Mouse (Mus musculus) right cerebral cortex, postnatal 25 days (tissue): ENCODE measurements around the gene Cdca3.

Experiments
- DNase-seq: peaks from one replicate; pipeline ENCODE4 v3.0.0; 2022

Gene Cdca3

GRCm38 (mm10) chr6:124836411-124836810, 7.1 kb downstream of the Cdca3 start:
- DNase-seq = no peak

DNA sequence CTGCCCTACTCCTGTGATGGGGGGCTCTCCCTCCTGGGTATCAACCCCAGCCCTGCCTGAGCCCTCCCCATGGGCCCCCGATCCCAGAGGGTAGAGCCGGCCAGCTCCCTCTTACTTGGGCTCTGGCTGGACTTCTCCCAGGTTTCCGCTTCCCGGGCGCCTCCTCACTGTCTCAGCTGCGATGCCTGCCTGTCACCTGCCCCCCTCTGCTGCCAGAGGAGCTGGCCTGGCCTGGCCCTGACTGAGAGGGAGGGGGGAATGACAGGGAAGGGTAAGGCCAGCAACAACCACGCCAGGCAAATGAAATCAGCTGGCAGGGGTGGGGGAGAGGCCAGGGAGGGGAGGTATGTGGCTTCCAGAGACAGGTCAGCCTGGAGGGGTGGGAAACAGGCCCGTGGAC, 10.5 kb downstream of the Cdca3 start:
- no peak for DNase-seq

DNA sequence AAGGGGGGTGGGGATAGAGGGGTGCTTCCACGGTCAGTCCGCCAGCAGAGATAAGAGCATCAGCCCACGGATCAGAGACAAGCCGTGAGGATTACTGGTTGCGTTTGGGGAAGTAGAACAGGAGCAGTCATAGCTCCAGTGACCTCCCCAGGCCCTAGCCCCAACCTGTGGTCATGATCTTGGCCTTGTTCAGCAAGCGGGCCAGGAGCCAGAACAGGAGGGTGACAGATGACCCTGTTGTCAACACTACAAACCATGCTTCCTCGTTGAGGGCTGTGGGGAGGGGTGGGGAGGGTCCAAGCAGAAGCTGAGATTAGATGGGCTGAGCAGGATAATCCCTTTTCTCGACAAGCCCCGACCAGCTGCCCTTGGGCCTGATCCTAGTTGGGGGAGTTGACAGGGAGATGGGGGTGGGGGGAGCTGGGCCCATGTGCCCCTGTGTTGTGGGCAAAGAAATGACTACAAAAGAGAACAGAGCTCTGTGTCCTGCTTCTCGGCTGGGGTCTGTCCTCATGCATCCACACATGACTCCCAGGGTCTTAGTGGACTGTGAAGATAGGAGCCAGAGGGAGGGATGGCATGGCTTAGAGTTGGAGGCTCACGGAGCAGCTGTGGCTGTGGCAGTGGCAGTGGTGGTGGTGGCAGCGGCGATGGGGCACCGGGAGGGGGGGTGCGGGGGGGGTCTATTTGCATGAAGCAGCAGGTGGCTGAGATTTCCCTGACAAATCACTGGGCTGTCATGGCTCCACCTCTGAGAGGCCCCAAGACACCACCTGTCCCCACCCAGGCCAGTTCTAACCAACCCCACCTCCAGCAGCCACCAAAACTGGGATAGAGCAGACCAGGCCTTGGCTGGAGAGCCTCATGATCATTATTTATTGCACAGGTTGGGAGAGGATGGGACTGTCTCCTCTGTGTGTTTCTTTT, 11.2 kb downstream of the Cdca3 start, which contains the start of gene Gnb3:
Gene Gnb3 (minus strand): TSS at position 35 of the 927 bp plus-strand sequence.
- no peak for DNase-seq

- DNase-seq = peak; percentile 84
Observed at GRCm38 (mm10) chr6:124847305-124847704, 18.0 kb downstream of the Cdca3 start.

DNA sequence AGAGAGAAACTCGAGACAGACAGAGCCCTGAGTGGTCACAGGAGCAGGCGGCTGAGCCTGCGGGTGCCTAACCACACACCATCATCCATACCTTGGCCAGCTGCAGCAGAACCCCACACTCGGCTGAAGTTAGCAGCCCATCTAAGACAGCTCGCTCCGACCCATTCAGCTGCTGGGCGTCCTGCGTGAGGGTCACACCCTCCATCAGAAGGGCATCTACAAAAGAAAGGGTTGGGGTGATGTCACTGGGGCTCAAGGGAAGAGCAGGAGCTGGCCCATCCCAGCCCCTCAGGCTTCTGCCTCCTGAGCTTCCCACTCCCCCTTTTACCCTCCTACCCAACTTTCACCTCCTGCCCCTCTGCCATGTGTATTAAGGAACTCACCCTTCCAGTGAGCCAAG, 21.2 kb downstream of the Cdca3 start:
- no peak for DNase-seq

DNA sequence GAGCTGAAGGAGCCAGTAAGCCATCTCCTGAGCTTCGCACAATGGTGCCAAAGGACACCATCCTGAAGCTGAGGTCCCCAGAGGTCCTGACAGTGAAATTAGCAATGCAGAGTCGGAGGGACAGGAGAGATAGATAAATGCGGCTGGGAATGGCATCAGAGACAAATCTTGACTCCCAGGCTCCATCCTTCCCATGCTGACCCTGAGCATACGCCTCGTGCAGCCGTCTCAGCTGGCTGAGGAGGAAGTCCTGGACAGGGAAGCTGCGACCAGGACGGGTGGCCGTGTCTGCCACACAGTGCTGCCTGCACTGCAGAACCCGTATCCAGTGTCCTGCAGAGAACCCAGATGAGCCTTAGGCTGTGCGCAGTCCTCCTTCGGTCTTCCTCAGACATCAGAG, 25.3 kb downstream of the Cdca3 start:
- DNase-seq = no peak

GRCm38 (mm10) chr6:124856321-124856720, 27.0 kb downstream of the Cdca3 start:
- DNase-seq = peak; percentile 49

DNA sequence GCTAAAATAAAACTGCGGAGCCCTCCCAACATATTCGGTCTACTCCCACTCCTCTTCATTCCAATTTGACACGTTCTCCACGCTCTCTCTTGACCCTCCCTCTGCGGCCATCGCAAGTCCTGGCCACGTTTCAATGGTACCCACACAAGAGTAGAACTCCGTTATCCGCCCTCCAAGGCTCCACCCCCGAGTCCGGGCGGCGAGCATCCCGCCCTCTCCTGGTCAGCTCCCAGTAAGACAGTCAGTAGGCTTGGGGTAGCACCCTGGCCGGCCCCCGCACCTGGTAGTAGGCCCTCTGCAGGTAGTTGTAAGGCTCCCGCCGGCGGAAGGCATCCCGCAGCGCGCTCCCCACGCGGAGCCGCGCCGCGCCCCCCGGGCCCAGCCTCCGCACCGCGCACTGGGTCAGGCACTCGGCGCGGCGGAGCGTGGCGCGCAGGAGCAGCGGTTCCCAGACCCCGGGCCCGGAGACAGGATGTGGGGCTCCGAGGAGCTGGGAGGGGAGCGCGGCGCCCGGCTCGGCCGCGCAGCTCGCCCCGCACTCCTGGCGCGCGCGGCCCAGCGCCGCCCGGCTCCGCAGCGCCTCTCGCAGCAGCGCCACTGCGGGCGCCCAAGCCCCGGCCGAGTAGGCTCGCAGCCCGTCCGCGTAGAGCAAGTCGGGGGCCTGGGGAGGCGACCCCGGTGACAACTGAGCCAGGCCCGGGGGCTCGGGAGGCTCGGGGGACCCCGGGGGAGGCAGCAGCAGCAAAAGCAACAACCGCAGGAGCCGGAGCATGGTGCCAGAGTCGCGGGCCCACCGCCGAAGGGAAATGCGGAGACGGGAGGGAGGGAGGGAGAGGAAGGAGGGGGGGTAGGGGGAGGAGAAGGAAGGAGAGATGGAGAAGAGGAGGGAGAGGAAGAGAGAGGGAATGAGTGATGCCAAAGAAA, 27.8 kb downstream of the Cdca3 start, which contains the start of gene P3h3:
Gene P3h3 (minus strand): TSS at position 837 of the 924 bp plus-strand sequence.
- peak; percentile 88 for DNase-seq

DNA sequence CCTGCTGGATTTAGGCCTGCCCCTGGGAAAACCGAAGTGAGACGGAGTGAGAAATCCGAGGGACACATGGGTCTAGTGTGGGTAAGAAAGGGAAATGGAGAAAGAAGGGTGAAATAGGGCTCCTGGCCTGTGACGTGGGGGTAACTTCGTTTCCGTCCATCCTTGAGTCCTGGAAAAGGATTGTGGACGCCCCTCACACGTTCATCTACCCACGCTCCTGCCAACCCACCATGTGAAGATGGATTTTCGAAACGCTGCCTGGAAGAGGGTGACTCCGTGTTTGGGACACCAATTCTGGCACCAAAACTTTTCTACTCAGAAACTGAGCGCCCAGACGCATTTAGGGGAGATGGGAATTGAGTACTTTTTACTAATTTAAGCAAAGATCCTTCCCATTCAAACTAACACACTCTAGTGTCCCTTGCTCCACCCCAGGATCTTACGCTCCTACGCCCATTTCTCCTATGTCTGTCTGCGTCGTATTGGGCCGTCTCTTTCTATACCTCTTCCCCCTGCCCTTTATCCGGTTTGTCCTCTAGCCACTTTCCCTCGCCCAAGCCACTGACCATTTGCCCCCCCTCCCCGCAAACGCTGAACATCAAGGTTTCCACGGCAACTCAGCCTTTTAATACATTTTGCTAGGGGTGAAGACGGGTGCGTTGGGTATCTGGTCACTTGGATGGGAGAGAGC, 28.6 kb downstream of the Cdca3 start:
- DNase-seq = peak; percentile 37

GRCm38 (mm10) chr6:124858561-124859318, 29.4 kb downstream of the Cdca3 start:
- DNase-seq = no peak

GRCm38 (mm10) chr6:124859725-124860124, 30.4 kb downstream of the Cdca3 start:
- peak; percentile 83 for DNase-seq

DNA sequence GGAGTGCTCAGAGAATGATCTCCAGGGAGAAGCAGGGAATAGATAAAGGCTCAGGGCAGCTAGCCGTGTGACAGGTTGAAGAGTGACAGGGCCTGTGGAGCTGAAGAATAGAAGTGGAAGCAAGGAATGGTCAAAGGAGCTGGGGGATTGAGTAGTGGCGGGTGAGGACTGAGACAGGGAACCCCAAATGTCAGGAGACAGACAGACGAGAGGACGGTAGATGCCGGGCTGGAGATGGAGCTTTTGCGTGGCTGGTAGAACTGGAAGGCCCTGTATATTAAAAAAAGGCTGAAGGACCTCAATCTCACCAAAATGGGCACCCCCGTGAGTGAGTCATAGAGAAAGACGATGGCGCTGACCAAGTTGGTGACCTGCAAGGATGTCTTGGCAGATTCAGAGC, 31.2 kb downstream of the Cdca3 start:
- DNase-seq = peak; percentile 27

DNA sequence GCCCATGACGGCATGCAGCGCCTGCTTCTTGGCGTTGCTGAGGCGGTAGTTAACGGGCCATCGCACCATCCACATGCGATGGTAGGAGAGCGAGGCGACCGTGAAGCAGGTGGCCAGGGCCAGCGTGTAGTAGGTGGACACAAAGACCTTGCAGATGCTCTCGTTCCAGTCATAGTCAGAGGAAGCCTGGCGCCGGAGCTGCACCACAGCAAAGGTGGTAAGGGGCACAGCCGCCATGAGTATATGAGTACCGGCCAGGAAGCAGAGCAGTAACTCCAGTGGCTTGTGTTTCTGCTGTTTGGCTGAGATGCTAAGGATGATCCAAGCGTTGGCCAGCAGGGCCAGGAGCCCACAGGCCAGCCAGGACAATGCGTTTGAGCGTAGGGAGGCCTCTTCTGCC, 31.9 kb downstream of the Cdca3 start:
- no peak for DNase-seq

DNA sequence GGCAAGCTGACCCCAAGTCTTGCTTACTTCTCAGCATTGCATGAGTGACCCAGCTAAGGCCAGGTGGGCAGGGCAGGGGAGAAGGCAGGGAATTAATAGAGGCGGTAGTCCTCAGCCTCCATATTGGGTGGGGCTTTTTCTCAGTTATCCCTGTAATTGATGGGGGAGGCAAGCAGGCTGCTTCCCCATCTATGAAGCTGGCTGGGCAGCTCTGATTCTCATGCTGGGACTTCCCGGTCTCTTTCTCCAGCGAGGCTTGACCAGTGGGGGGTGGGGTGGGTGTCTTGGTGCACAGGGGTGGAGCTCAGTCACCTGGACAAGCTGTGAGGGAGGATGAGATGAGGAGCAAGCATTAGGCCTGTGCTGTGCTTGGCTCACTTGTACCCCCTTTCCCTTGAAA, 32.5 kb downstream of the Cdca3 start:
- no peak for DNase-seq

DNA sequence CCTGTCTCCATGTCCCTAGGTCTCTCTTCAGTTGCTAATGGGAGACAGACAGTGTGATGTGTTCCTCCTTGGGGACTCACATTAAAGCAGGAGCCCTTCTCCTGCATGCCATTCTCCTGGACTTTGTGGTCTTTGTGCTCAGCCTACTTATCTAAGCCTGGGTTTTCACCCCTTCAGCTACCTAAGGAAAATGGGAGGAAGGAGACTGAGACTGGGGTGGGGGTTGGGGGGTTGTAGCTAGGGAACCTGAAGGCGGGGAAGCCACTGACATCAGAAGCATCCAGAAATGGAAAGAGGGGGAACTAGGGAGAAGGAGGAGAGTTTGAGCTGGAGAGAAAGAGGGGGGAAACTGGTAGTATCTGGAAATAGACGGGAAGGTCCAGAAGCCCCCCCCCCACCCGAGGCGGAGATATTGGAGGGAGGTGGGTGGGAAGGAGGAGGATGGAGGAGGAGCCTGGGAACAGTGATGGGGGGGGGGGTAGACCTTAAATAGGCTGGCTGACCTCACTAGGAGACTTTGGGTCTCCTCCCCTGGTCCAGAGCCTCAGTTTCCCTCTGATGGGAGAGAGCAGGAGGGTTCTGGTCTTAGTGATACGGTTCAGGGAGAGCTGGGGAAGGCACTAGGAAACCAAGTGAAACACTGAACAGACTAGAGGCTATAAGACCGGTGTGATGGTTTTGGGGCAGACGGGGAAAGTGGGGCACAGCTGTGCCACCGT, 33.2 kb downstream of the Cdca3 start:
- DNase-seq = peak; percentile 32

DNA sequence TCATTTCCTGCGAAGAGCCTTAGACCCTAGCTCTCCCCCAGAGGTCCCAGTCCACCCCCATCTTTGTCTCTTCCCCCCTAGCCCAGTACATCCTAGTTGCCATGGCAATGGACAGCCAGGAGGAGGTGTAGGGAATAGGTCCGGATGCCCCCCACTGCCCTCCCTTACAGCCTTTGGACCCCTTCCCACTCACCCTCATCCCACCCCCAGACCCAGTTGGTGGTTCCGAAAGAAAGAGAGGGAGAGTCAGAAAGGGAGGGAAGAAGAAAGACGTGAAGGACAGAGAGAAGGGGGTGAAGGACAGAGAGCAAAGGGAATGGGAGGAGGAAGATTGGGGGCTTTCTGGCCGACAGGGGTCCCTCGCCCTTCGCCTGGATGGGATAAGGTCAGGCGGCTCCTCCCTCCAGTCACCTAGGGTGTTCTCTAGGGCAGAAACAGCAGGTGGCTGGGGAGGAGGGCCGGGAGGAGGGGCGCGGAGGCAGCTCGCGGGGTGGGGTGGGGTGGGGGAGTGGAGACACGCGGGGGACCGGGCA, 33.8 kb downstream of the Cdca3 start:
- DNase-seq = peak; percentile 25

- peak; percentile 78 for DNase-seq
Observed at GRCm38 (mm10) chr6:124863658-124864298, 34.4 kb downstream of the Cdca3 start, which contains the start of gene Gpr162. Gene Gpr162, minus strand, starts transcription at chr6:124863983.

- DNase-seq = no peak
Observed at GRCm38 (mm10) chr6:124865766-124866362, 36.5 kb downstream of the Cdca3 start.

DNA sequence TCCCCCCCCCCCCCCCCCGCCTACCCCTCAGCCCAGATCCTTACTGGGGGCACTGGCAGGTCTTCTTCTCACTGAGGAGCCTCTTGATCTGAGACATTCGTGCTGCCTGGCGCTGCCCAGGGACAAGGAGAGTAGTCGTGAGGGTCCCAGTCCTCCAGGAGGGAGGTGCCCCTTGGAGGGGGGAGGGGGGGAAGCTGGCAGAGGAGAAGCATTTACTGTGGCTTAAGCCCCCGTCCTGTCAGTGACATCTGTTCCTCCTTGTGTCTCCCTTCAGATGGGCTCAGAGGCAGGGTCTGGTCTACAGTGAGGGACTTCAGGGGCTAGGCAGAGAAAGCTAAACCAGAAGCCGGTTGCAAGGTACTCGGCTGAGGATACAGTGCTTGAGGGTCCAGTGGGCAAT, 37.2 kb downstream of the Cdca3 start:
- DNase-seq = no peak

GRCm38 (mm10) chr6:124874348-124874747, 45.0 kb downstream of the Cdca3 start:
- DNase-seq = no peak
